7 mouse cellular contexts compared by ENCODE assay signal in the genomic region with DNA sequence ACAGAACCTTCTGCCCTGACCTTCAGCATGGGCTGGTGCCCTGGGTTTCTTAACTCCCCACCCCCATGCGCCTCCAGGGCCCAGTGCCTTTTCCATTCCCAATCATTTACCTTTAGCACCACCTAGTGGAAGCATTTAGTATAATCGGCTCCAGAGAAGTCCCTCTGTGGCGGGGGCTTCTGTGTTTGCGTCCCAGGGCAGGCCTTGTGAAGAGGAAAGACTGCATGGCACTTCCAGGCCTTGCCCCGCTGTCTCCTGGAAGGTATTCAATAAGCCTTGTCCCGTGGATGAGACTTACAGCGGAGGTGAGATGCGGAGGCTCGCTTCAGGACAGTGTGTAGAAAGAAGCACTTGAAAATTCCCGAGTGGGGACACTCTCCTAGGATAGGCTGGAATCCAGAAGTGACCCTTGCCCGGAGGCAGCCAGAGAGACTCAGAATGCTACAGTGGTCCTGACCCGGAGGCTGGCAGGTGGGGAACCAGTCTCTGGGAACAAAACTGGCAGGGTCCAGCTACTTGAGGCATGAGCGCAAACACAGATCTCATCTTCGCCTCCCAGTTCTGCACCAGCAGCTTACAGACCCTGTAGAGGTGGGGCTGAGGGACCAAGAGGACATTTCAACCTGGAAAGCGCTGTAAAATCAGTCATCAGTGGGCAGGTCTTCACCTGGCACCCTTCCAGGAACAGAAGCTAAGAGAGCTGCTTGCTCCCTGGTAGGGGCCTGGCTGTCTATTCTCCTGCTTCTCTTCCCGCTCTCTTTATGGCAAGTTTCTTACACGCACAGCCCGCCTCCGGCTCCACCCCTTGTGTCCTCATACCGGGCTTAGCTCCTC. TPM values are rescaled to one million over a fixed set of nuclear protein-coding genes. Genes with fewer than 3 reads are reported as not detected.
A peak's percentile ranks its signal among the peaks of the same experiment; 100 is the strongest.
DNase-seq lines count a peak whose midpoint lies in the region; ATAC-seq and TF ChIP-seq lines count a peak whose summit lies in the region.

No protein-coding gene starts in this region.

- no peaks in the 10 kb centered on the region for H3K27me3 ChIP-seq in hindbrain, postnatal 0 days (ENCODE audit: insufficient read depth, low read length)

- no peak overlapping the region for H3K27ac ChIP-seq in hindbrain, postnatal 0 days

- TF ChIP-seq CTCF in hindbrain, postnatal 0 days (IDR thresholded peaks at IDR 0.05; ENCODE audit: low read depth), result peak; percentile 88

- ATAC-seq in activated CD4-positive, CD25-positive, alpha-beta regulatory T cell, adult 4 months, result peak; percentile 59
- ATAC-seq in common myeloid progenitor, adult 5-6 weeks (replicated peaks; ENCODE audit: low read depth, poor library complexity, severe bottlenecking), result peak; percentile 93
- peak; percentile 73 for ATAC-seq in hindbrain, postnatal 0 days

- DNase-seq in gastrocnemius, adult 18-20 months (ENCODE audit: low spot score), result peak; percentile 76
- DNase-seq in hindbrain, postnatal 0 days (ENCODE audit: low spot score), result peak; percentile 89
- DNase-seq in left cerebral cortex, adult 18-20 months (ENCODE audit: low spot score in 2 of 2), result peak; percentile 52 to 57
- DNase-seq in lung, postnatal 4 days, result peak; percentile 68
- DNase-seq in right cerebral cortex, adult 2 months (ENCODE audit: low spot score in 2 of 2), result peak; percentile 55 to 60

- H3K9ac ChIP-seq in hindbrain, postnatal 0 days (replicated peaks; ENCODE audit: low read length), result no peak overlapping the region

- no peaks in the 10 kb centered on the region for H3K4me1 ChIP-seq in hindbrain, postnatal 0 days (ENCODE audit: insufficient read depth, low read length)

- no peaks in the 10 kb centered on the region for H3K36me3 ChIP-seq in hindbrain, postnatal 0 days (ENCODE audit: insufficient read depth, low read length)

- WGBS in hindbrain, postnatal 0 days, result 34% methylated on average over 20 of the region's 20 CpGs

- H3K9me3 ChIP-seq in hindbrain, postnatal 0 days (ENCODE audit: low read length), result no peaks in the 10 kb centered on the region

- H3K4me3 ChIP-seq in hindbrain, postnatal 0 days (ENCODE audit: low read length), result no peak overlapping the region

- H3K4me2 ChIP-seq in hindbrain, postnatal 0 days (ENCODE audit: low read depth, low read length), result 0 out of 2 replicates have a peak overlapping the region, but pooled peaks have one; percentile 21

RNA-seq across cellular contexts. Expression of a gene that starts 7.7 kb away (rescaled TPM):
- 1 to 10 TPM; 8.4 to 9.8 TPM for polyA plus RNA-seq in activated CD4-positive, CD25-positive, alpha-beta regulatory T cell, adult 4 months (2017; shearing (Covaris generic))
- total RNA-seq in common myeloid progenitor, adult 5-6 weeks (2017), result 6.3 and 8.5 TPM in 2 replicates
- 1 to 10 TPM; 3.5 to 4.3 TPM for total RNA-seq in gastrocnemius, adult 18-20 months (2021)
- total RNA-seq in hindbrain, postnatal 0 days (2014; rRNA removed), result 36.2 and 39.2 TPM in 2 replicates
- polyA plus RNA-seq in hindbrain, postnatal 0 days (2015; fragmentation: Nextera tagmentation; extraction: Ambion mirVana), result 91.9 and 104 TPM in 2 replicates
- 10 to 100 TPM; 53.3 to 53.9 TPM for total RNA-seq in left cerebral cortex, adult 18-20 months (2021)

RNA-seq across cellular contexts. Expression of a gene that starts 8.2 kb away (rescaled TPM):
- polyA plus RNA-seq in activated CD4-positive, CD25-positive, alpha-beta regulatory T cell, adult 4 months (2017; shearing (Covaris generic)), result 1 to 10 TPM; 1.1 to 2.5 TPM
- total RNA-seq in common myeloid progenitor, adult 5-6 weeks (2017), result not detected in 2 replicates
- total RNA-seq in gastrocnemius, adult 18-20 months (2021), result 1 to 10 TPM in 1 of 2 experiments, under 1 TPM in 1; 0.91 to 1.4 TPM
- total RNA-seq in hindbrain, postnatal 0 days (2014; rRNA removed), result 0.16 and 0.97 TPM in 2 replicates
- 0.68 and 1.3 TPM in 2 replicates for polyA plus RNA-seq in hindbrain, postnatal 0 days (2015; fragmentation: Nextera tagmentation; extraction: Ambion mirVana)
- total RNA-seq in left cerebral cortex, adult 18-20 months (2021), result not detected

RNA-seq across cellular contexts. Expression of a gene that starts 45.0 kb away (rescaled TPM):
- 100 to 1,000 TPM; 372 to 374 TPM for polyA plus RNA-seq in activated CD4-positive, CD25-positive, alpha-beta regulatory T cell, adult 4 months (2017; shearing (Covaris generic))
- 60.8 and 78.3 TPM in 2 replicates for total RNA-seq in common myeloid progenitor, adult 5-6 weeks (2017)
- 10 to 100 TPM; 19.6 to 26.8 TPM for total RNA-seq in gastrocnemius, adult 18-20 months (2021)
- 5.0 and 9.6 TPM in 2 replicates for total RNA-seq in hindbrain, postnatal 0 days (2014; rRNA removed)
- polyA plus RNA-seq in hindbrain, postnatal 0 days (2015; fragmentation: Nextera tagmentation; extraction: Ambion mirVana), result 17.1 and 17.3 TPM in 2 replicates
- 10 to 100 TPM in 1 of 2 experiments, 1 to 10 TPM in 1; 7.9 to 10.6 TPM for total RNA-seq in left cerebral cortex, adult 18-20 months (2021)

RNA-seq across cellular contexts. Expression of a gene that starts 45.2 kb away (rescaled TPM):
- polyA plus RNA-seq in activated CD4-positive, CD25-positive, alpha-beta regulatory T cell, adult 4 months (2017; shearing (Covaris generic)), result 1 to 10 TPM; 3.3 to 3.4 TPM
- 15.0 and 25.3 TPM in 2 replicates for total RNA-seq in common myeloid progenitor, adult 5-6 weeks (2017)
- 10 to 100 TPM; 20.4 to 22.1 TPM for total RNA-seq in gastrocnemius, adult 18-20 months (2021)
- 50.1 and 54.2 TPM in 2 replicates for total RNA-seq in hindbrain, postnatal 0 days (2014; rRNA removed)
- 35.2 and 36.9 TPM in 2 replicates for polyA plus RNA-seq in hindbrain, postnatal 0 days (2015; fragmentation: Nextera tagmentation; extraction: Ambion mirVana)
- 10 to 100 TPM; 17.9 to 26.0 TPM for total RNA-seq in left cerebral cortex, adult 18-20 months (2021)

RNA-seq across cellular contexts. Expression of a gene that starts 54.0 kb away (rescaled TPM):
- 10 to 100 TPM; 21.2 to 24.9 TPM for polyA plus RNA-seq in activated CD4-positive, CD25-positive, alpha-beta regulatory T cell, adult 4 months (2017; shearing (Covaris generic))
- 98.3 and 123 TPM in 2 replicates for total RNA-seq in common myeloid progenitor, adult 5-6 weeks (2017)
- 10 to 100 TPM; 49.4 to 75.6 TPM for total RNA-seq in gastrocnemius, adult 18-20 months (2021)
- 18.7 and 19.5 TPM in 2 replicates for total RNA-seq in hindbrain, postnatal 0 days (2014; rRNA removed)
- polyA plus RNA-seq in hindbrain, postnatal 0 days (2015; fragmentation: Nextera tagmentation; extraction: Ambion mirVana), result 19.3 and 20.0 TPM in 2 replicates
- 100 to 1,000 TPM; 105 to 116 TPM for total RNA-seq in left cerebral cortex, adult 18-20 months (2021)
